Mouse (Mus musculus) liver, embryonic 14.5 days (tissue): Measurements from ENCODE around the gene Hsf4. TPM values are rescaled to one million over a fixed set of nuclear protein-coding genes. Genes with fewer than 3 reads are reported as not detected.

Experiments
- ATAC-seq: fragments of 200-750 bp; cut with Nextera tagmentation; 2 replicates; pipeline ENCODE4 v1.8.0; 2017; ENCODE audit warnings: moderate number of reproducible peaks, mild to moderate bottlenecking, moderate library complexity; ENCODE audit not compliant: insufficient read depth
- DNase-seq, 3 experiments: peaks; one replicate each; pipeline ENCODE4 v3.0.0-alpha.2; 2012 to 2013; ENCODE audit warnings: low read depth in 3 of 3, low spot score in 3 of 3
- H3K27ac ChIP-seq: fragments of 300-500 bp; sonication (generic); 2 replicates; pipeline ENCODE4 v1.5.1; 2014; ENCODE audit warnings: moderate library complexity, mild to moderate bottlenecking, control low read depth, inconsistent platforms
- H3K27me3 ChIP-seq: fragments of 300-500 bp; sonication (generic); 2 replicates; pipeline ENCODE4 v1.6.1; 2014; ENCODE audit warnings: mild to moderate bottlenecking, low read length, moderate library complexity; ENCODE audit not compliant: control insufficient read depth, insufficient read depth
- H3K36me3 ChIP-seq: fragments of 300-500 bp; sonication (generic); replicated peaks from 2 replicates; pipeline ENCODE4 v1.6.1; 2014; ENCODE audit warnings: low read depth; ENCODE audit not compliant: control insufficient read depth, insufficient read depth
- H3K4me1 ChIP-seq, 2 experiments: fragments of 200-500 bp in 1 of 2; fragments of 300-500 bp in 1 of 2; sonication (generic) in 1 of 2; replicated peaks; 2 replicates each; pipeline ENCODE4 v1.6.1; 2012 to 2014; ENCODE audit warnings: antibody characterized with exemption in 1 of 2, inconsistent platforms in 1 of 2, low read length in 1 of 2; ENCODE audit not compliant: control insufficient read depth in 2 of 2, insufficient read depth in 2 of 2
- H3K4me2 ChIP-seq: fragments of 300-500 bp; sonication (generic); 2 replicates; pipeline ENCODE4 v1.6.1; 2014; ENCODE audit warnings: low read depth, mild to moderate bottlenecking, control low read depth, moderate library complexity
- H3K4me3 ChIP-seq, 2 experiments: fragments of 200-500 bp in 1 of 2; fragments of 300-500 bp in 1 of 2; sonication (generic) in 1 of 2; 2 replicates each; pipeline ENCODE4 v1.5.1; 2012 to 2014; ENCODE audit warnings: low read depth in 2 of 2, low read length in 2 of 2, mild to moderate bottlenecking in 2 of 2, control low read depth in 1 of 2, inconsistent platforms in 1 of 2, moderate library complexity in 1 of 2; ENCODE audit not compliant: insufficient read depth in 1 of 2
- H3K9ac ChIP-seq: fragments of 300-500 bp; sonication (generic); replicated peaks from 2 replicates; pipeline ENCODE4 v1.6.1; 2014; ENCODE audit warnings: mild to moderate bottlenecking, control low read depth, moderate library complexity
- H3K9me3 ChIP-seq: fragments of 300-500 bp; sonication (generic); 2 replicates; pipeline ENCODE4 v1.6.1; 2016; ENCODE audit warnings: low read length, mixed read lengths; ENCODE audit not compliant: control insufficient read depth
- CTCF ChIP-seq: IDR thresholded peaks from 2 replicates; pipeline ENCODE4 v1.5.1; 2016; ENCODE audit warnings: antibody characterized with exemption, low read depth, control low read depth
- EP300 ChIP-seq: IDR thresholded peaks from 2 replicates; pipeline ENCODE4 v1.6.1; 2016; ENCODE audit warnings: antibody characterized with exemption, low read depth
- WGBS: fragments of 180-500 bp; shearing (Covaris S2); extraction: QIAGEN DNeasy Blood & Tissue Kit; methylation state at CpG from one replicate; pipeline ENCODE4 v1.1.7; 2014; ENCODE audit not compliant: insufficient replicate concordance; 5-methylcytosine and 5-hydroxymethylcytosine counted together
- polyA plus RNA-seq, 2 experiments: library from polyadenylated mRNA; depleted of rRNA in 1 of 2; stranded (reverse) in 1 of 2; unstranded in 1 of 2; fragments of >200 nt; fragmentation: Nextera tagmentation in 1 of 2; extraction: Ambion mirVana in 1 of 2; gene quantifications; 2 replicates each; pipeline versions ENCODE4 v1.2.1 to v1.2.3; 2012 to 2014

Gene Hsf4
- polyA plus RNA-seq, 2 experiments, result 0.03 to 0.08 TPM

- H3K27ac ChIP-seq, result no peak overlapping the region
- peaks cover 11% of the 10 kb centered on the region for H3K27me3 ChIP-seq
- 74% methylated on average over 9 of the region's 9 CpGs for WGBS
- no peak for DNase-seq
- TF ChIP-seq CTCF, result no peak
- TF ChIP-seq EP300, result no peak
- H3K4me1 ChIP-seq, result peaks cover 18 to 29% of the 10 kb centered on the region in 2 experiments
- H3K36me3 ChIP-seq, result peaks cover 12% of the 10 kb centered on the region
- H3K9me3 ChIP-seq, result no peaks in the 10 kb centered on the region
- no peak overlapping the region for H3K4me3 ChIP-seq
- H3K4me2 ChIP-seq, result 0 out of 2 replicates have a peak overlapping the region, but pooled peaks have one; percentile 6
- no peak overlapping the region for H3K9ac ChIP-seq
- no peak for ATAC-seq
These were observed 25.2 kb downstream of the Hsf4 start for GRCm38 (mm10) chr8:105294776-105295175.

- Histone ChIP-seq H3K36me3 (peaks cover 16% of the 10 kb centered on the region), H3K9ac (no peak overlapping the region), H3K9me3 (no peaks in the 10 kb centered on the region), H3K4me2 (no peak overlapping the region), H3K27me3 (peaks cover 6% of the 10 kb centered on the region), H3K27ac (no peak overlapping the region), H3K4me3 (0 out of 4 replicates have a peak overlapping the region, but pooled peaks of 1 of the 2 experiments have one; percentile 4), H3K4me1 (peaks cover 18 to 27% of the 10 kb centered on the region in 2 experiments)
- no peak for TF ChIP-seq CTCF
- no peak for TF ChIP-seq EP300
- 54% methylated on average over 11 of the region's 11 CpGs for WGBS
- ATAC-seq (no peak), DNase-seq (no peak)
These were observed 25.7 kb downstream of the Hsf4 start for GRCm38 (mm10) chr8:105295256-105295655.

GRCm38 (mm10) chr8:105295895-105296573 lies 26.4 kb downstream of the Hsf4 start, which contains the start of gene Exoc3l:
TSS of gene Exoc3l (minus strand) at chr8:105296101.
- DNase-seq (no peak), ATAC-seq (no peak)
- Histone ChIP-seq H3K9me3 (no peaks in the 10 kb centered on the region), H3K36me3 (peaks cover 24% of the 10 kb centered on the region), H3K9ac (peak within 1 kb of the TSS; percentile 95), H3K27me3 (no peaks in the 10 kb centered on the region), H3K4me3 (peak within 1 kb of the TSS; percentile 97 to 98), H3K27ac (peak within 1 kb of the TSS; percentile 97), H3K4me2 (peak within 1 kb of the TSS; percentile 99), H3K4me1 (peaks cover 25 to 33% of the 10 kb centered on the region in 2 experiments)
- WGBS, result 25% methylated on average over 11 of the region's 11 CpGs
- TF ChIP-seq CTCF, result no peak
- TF ChIP-seq EP300, result no peak

GRCm38 (mm10) chr8:105297511-105298192 lies 28.1 kb downstream of the Hsf4 start, which contains the start of gene E2f4:
TSS of gene E2f4 (plus strand) at chr8:105297663.
- H3K9ac ChIP-seq, result peak within 1 kb of the TSS; percentile 95
- peaks cover 38 to 46% of the 10 kb centered on the region in 2 experiments for H3K4me1 ChIP-seq
- no peaks in the 10 kb centered on the region for H3K27me3 ChIP-seq
- peak; percentile 72 for ATAC-seq
- no peak; the same call in 1 of the 2 replicates for TF ChIP-seq EP300
- TF ChIP-seq CTCF, result 0 out of 2 replicates have a peak, but pooled peaks have one; percentile 5
- peak within 1 kb of the TSS; percentile 97 for H3K27ac ChIP-seq
- H3K9me3 ChIP-seq, result no peaks in the 10 kb centered on the region
- H3K36me3 ChIP-seq, result peaks cover 40% of the 10 kb centered on the region
- H3K4me2 ChIP-seq, result peak within 1 kb of the TSS; percentile 99
- peak; percentile 84 to 86 (median 86) for DNase-seq
- WGBS, result under 1% methylated on average over 58 of the region's 58 CpGs
- peak within 1 kb of the TSS; percentile 97 to 98 for H3K4me3 ChIP-seq
